Mouse (Mus musculus): ENCODE results near the gene Chst8.

Chst8 gene

DNA sequence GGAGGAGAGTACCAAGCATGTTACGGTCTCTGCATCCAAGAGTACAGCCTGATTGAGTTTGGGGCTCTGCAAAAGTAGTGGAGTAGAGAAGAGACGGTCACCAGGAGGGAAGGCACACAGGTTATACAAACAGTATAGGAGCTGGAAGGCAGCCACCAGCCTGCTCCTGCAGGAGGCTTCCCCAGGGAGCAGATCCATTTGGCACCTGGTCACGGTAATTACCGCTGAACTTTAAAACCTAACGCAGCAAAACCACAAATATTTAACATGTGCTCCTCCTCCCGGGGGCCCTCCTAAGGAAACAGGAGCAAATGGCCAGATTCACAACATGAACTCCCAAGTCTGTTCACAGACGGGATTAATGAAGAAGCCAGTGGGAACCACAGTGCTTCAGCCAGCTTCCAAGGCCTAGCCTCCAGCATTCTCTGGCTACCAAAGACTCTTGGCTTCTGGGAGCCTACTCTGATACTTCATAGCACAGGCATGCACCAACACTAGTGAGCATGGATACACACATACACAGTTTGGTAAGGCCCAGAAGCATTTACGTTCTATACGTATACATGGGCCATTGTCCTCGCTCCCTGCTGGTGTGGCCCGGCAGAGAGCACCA, 97.6 kb downstream of the Chst8 start:
- no peak for DNase-seq (ENCODE audit: low read depth, low spot score)

DNA sequence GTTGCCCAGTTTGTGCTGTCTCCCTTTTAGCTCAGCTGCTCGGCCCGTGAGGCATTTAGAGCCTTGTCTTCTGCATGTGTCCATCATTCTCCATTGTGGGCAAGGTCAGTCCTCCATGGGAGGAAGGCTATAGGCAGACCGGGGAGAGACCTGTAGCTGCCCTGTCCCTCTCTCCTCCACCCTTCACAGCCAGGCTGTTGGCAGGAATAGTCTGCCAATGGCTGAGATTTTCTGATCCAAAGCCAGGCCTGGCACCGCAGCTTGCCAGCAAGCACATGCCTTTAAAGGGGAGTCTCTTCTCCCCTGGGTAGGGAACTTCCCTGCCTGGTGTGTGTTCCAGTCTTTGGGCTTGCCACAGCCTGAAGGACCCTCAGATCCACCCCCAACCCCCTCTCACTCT, 103.4 kb downstream of the Chst8 start:
- DNase-seq (ENCODE audit: low read depth, low spot score) = peak; percentile 14

DNA sequence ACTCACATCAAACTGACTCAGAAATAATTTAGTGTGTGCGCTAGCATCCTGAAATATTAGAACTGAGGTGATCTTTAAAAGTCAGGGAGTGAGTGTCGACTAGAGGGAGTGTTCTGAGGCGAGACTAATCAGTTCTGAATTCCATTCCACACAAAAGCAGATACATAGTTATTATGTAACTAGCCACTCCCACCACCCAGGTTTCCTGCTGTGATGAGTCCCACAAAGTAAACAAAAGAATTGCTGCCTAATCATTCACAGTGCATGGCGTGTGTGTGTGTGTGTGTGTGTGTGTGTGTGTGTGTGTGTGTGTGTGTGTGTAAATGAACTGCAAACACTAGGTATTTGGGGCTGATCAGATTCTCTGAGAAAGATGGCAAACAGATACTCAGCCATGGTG, 108.1 kb downstream of the Chst8 start:
- no peak for DNase-seq (ENCODE audit: low read depth, low spot score)

DNA sequence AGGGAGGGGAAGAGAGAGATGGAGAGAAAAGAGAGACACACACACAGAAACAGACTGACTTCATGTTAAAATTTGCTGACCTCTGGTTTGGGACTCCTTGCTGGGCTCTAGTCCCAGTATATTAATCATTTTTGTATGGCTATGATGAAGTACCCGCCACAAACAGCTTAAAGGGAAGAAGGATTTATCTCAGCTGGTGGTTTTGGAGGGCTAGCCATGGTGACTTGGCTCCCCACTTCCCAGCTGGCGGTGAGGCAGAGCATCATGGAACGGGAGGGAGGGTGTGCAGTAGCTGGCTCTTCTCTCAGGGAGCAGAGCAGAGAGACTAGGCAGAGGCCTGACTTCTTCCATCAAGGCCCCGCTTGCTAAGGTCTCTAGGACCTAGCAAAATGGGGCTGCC, 109.1 kb downstream of the Chst8 start:
- no peak for DNase-seq (ENCODE audit: low read depth, low spot score)

DNA sequence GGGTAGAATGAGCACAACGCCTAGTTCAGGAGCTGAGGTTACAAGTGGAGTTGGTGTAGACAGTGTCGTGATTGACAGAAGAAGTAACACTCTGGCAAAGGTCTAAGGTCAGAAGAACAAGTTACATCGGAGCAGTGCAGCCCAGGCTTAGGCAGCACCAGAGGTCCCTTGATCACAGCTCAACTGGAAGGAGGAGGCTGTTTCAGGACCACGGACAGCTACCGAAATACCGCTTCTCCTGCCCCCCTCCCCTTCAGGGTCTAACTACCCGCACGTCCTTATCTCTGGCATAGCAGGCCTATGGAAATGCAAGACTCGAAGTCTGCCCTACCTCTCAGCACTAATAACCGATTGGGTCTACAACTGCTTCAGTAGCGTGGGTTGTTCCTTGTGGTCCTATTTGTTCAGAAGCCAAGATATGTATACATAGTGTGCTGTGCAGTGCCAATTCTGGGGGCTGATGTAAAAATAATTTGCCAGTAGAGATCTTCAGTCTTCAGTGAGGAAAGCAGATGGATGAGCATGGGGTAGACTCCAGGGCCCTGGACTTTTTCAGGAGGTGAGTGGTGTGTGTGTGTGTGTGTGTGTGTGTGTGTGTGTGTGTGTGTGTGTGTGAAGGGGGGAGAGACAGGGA, 109.7 kb downstream of the Chst8 start:
- DNase-seq (ENCODE audit: low read depth, low spot score) = no peak

DNA sequence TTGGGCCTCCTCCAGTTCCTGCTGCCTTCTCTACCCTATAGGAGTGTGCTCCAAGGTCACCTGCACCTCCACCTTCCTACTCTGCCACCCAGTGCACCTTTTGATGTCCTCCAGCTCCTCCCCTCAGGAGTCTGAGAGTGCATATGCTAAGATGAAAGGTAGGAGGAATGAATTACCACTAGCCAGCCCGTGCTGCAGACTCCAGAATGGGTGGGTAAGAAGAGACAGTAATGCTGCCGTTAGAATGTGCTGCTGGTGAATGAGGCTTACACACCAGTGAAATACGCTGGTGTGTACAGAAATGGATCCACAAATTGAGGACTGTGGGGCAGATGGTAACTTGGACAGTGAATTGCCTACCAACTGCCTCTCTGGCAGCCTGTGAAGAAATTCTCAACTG, 112.6 kb downstream of the Chst8 start:
- no peak for DNase-seq (ENCODE audit: low read depth, low spot score)

DNA sequence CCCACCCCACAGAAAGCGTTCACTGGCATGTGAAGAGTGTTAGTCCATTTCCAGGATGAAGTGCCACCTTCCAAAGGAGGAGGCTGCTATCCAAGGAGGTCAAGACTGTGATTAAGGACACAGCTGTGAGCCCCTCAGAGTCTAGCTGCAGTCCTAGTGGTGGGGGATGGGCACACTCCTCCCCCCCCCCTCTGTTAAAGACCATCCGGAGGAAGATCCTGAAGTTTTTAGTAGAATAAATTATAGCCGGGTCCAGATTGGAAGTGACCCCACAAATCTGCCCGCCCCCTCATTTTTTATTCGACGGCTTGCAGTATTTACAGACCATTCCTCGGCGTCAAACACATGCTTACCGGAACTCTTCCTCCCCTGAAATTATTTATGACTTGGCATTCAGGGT, 114.3 kb downstream of the Chst8 start:
- DNase-seq (ENCODE audit: low read depth, low spot score) = no peak

DNA sequence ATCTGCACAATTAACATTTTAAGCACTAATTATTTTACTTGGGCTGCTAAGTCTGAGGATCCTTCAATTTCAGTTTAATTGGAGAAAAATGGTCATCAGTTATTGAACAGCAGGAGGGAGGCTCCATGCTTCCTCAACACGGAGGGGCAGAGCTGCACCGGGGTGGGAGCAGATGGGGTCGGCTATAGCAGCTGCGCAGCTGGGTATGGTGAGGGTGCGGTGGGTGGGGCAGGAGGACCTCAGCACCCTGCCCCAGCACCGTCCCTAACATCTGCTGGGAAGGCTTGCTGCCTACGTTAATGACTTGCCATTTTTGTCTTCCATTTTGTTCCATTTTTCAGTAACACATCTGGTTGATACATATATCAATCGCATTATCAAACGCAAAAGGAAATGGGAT, 116.4 kb downstream of the Chst8 start:
- no peak for DNase-seq (ENCODE audit: low read depth, low spot score)

DNA sequence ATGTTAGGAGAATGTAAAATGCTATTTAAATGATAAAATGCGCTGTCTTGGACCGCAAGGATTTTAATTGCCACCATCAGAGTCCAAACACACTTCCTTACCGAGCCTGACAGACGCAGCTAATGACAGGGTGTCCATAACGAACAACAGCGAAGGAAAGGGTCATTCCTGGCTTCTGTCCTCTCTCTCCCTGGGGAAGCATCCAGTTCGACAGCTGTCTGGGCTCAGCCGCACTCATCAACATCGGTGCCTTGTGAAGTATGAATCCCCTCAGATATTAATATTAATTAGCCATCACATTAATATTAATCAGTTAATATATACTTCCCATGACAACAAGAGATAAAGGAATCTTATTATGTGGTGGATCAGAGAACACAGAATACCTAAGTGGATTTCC, 117.6 kb downstream of the Chst8 start:
- no peak for DNase-seq (ENCODE audit: low read depth, low spot score)

DNA sequence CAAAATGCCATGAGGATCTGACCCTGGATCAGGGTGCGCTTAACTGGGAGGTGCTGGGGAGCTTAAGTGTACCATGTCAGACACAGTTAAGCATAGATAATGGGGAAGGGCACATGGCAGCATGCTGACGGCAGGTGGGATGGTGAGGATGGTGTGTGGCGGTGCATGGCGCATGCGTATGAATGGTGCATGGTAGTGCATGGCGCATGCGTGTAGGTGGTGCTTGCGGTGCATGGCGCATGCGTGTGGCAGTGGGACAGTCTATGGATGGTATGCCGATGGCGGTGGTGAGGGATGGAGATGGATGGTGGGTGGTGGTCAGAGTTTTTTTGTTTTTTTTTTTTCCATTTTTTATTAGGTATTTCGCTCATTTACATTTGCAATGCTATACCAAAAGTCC, 118.6 kb downstream of the Chst8 start:
- no peak for DNase-seq (ENCODE audit: low read depth, low spot score)

DNA sequence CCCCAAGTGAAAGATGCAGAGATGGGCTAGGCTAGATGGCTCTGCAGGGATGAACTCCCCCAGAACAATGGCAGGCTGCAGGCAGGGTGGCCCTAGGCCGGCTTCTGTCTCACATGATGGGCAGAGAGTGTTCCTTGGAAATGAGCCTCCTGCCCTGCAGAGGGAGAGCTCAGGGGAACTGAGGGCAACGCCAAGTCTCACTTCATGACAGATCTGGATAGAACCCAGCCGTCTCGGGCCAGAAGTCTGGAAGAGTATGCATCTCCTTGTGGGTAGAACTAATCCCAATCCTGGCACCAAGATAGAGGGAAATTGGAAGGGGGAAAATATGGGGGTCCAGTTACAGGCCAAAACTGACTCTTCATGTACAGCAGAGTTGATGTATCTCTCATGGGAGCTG, 119.4 kb downstream of the Chst8 start:
- no peak for DNase-seq (ENCODE audit: low read depth, low spot score)

DNA sequence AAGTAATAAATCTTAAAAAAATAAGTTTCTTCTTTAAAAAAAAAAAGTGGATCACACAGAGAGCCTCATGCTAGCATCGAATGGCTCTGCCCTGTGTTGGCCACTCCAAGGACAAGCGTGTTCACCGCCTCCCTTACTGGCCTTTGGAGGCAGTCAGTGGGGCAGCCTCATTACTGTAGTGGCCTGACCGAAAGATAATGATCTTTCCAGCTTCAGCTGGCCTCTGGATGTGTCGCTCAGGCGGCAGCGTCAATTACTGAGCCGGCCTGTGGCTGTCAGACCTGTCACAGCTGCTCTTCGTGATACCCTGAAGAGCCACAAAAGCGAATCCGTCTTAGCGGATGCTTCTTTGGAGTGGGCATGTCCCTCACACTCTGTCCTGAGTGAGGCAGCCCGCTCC, 122.4 kb downstream of the Chst8 start:
- DNase-seq (ENCODE audit: low read depth, low spot score) = no peak

DNA sequence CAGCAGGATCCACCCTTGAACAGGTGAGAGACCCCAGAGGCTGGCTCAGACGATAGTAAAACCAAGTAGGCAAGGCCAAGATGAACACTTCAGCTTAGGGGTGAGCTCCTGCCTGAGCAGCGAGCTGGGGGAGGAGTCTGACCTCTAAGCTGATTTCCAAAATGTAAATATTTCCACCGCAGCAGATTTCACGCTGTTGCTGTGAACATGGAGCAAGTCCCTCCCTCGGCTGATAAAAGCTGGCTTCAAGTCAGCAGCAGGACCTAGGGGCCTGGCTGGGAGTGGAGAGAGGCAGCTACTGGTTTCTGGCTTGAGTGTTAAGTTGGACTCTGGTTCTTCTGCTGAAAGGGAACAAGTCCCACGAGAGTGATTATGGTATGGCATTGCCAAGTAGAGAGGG, 123.5 kb downstream of the Chst8 start:
- DNase-seq (ENCODE audit: low read depth, low spot score) = no peak

DNA sequence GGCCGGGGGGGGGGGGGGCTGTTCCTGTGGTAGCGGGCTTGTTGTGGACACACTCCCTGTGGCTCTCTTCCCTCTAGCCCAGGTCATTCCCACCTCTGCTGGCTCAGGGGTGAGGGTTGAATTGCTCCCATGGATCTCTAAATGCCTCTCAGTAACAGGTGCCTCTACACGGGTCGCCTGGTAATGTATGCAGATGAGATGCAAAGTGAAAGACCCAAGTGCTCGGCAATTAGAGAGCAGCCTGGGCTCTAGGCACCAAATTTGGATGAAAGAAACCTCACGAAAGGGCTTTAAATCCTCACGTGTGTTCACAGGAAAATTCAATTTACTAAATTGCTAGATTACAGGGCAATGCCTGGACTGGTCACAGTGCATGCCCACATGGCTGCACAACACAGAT, 126.7 kb downstream of the Chst8 start:
- DNase-seq (ENCODE audit: low read depth, low spot score) = no peak

DNA sequence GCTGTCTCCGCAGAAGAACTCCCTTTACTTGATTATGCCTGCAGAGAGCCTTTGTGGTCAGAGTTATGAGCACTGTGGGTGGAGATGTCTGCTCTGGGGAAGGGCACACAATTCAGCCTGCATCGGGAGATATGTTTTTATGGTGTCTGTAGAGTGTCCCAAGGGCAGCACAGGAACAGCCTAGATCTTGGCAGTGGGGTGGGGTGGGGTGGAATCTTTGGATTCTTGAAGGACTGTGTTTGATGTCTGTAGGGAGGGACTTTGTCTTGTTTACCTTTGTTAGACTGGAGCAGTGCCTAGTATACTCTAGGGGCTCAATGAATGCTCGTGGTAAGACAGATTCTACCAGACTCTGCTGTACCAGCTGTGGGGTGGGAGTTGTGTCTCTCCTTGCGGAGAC, 127.3 kb downstream of the Chst8 start:
- DNase-seq (ENCODE audit: low read depth, low spot score) = no peak

DNA sequence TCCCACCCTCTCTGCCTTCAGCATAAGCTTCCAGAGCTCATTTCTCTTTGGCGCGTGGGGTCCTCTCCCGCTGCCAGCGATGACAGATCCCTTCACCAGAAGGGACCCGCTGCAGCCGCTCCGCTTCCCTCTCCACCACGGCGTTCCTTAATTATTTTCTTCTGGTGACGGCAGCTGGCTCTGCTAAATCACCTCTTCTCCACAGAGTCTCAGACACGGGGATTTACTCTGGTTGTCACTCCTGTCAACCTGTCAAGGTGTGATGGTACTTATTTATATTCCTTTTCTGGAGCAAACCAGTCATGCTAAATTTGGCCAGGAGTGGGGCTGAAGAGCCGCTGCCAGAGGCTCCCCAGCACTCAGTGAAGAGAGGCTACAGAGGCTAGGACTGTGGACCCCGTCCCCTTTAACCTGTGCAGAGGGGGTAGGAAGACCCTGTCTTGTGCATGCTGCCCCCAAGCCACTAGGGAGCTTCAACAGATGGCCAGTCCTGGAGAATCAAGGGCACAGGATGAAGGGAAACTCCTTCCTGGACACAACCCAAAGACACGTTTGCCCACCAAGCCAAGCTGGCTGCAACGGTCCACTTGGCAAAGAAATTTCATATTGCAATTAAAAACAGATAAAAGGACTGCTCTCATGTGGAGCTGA, 131.6 kb downstream of the Chst8 start:
- DNase-seq (ENCODE audit: low read depth, low spot score) = no peak

DNA sequence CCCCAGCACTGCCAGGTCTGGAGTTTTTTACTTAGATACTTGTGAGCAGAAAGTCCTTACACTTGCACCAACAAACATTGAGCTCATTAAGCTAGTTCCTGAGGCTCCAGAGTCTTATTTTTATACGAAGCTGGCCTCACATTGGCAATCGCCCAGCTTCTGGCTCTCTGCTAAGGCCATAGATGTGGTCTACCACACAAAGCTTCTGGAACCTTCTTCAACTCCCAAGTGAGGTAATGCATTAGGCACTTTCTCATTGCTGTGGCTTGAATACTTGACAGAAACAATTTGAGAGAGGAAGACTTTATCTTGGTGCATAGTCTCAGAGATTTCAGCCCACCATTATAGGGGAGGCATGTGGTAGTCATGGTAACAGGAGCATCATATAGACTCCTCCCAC, 132.6 kb downstream of the Chst8 start:
- no peak for DNase-seq (ENCODE audit: low read depth, low spot score)

DNA sequence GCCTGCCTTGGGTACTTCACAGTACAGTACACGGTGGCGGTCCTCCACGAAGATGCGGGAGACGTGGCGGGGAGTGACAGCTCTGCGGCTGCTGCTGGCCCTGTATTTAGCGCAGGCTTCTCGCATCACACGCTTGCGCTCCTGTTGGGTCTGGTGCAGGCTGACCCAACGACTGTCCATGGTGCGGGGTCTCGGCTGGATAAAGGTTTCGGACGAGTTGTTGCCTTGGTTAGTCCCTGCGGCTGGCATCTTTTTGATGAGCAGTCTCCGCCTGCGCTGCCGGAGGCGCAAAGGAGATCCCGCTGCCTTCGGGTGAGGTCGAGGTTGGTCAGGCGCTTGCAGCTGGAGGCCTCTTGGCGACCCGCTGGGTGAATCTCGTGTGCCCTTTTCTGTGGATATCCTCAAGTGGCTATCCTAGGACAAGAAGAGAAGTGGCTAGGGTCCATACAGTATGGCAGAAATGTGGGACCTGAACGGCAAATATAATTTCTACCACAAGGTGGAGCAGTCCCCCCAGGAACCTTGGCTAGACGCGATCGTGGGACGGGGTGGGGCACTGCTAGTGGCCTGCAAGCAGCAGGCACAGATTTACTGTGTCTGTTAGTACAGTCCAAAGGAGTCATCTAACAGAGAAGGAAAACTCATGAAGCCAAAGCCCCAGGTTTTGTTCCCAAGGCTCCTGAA, 136.5 kb downstream of the Chst8 start:
- DNase-seq (ENCODE audit: low read depth, low spot score) = peak; percentile 50

DNA sequence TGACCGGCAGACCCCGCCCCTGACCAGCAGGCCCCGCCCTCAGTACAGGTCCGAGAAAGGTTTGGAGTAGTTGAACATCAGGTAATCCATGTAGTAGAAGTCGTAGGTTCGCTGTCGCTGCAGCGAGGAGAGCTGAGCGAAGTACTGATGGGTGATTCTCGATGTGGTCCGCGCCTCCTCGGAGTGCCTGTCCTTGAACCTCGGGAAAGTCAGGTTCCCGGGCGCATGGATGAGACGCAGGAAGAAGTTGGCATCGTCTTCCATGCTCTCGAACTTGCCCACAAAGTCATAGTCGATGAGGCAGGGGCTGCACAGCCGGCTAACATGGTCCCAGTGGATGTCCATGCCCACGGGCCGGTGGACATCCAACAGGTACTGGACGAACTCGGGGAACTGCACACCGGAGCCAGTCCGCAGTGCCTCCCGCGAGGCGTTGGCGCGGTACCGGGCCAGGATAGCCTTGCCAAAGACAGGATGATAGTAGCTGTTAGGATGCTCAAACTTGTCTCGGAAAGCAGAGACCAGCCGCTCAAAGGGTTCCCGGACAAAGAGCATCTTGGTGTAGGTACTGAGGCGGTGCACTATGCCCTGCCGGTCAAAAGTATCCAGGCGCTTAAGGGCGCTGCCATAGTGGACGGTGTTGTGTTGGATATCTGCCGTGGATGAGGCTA, 137.3 kb downstream of the Chst8 start:
- no peak for DNase-seq (ENCODE audit: low read depth, low spot score)

DNA sequence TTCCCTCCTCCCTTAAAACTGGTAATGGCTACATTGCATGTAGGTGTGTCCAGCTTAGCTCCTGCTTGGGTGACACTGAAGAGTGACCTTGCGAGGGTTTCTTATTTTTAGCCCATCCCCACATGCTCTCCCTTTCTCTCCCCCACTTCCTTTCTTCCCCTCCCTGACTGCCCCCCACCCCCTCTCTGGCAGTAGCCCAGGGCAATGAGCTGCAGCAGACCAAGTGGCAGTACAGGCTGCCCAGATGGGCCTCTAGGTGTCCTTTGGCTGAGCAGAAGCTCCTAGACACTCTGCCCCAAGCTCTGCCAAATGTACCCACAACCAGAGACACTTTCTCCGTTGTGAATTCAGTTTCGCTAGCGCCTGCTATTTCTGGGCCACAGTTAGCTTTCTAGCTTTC, 139.6 kb downstream of the Chst8 start:
- no peak for DNase-seq (ENCODE audit: low read depth, low spot score)

DNA sequence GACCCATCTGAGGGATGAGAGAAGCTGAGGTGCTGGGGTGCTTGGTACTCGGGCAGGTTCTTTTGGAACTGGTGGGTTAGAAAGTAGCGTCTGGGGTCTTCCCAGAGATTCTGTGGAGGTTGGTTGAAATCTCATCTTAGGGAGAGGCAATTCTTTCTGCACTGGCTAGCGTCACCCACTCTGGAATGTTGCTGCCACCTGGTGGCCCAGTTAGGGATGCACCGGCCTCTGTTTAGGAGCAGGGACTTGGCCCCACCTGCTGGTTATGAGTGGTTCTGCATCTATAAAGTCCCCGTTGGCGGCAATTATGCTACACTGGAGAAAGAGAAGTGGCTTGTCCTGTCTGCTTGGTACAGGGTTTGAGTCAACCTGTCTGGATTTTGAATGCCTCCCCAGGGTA, 140.6 kb downstream of the Chst8 start:
- DNase-seq (ENCODE audit: low read depth, low spot score) = peak; percentile 78

DNA sequence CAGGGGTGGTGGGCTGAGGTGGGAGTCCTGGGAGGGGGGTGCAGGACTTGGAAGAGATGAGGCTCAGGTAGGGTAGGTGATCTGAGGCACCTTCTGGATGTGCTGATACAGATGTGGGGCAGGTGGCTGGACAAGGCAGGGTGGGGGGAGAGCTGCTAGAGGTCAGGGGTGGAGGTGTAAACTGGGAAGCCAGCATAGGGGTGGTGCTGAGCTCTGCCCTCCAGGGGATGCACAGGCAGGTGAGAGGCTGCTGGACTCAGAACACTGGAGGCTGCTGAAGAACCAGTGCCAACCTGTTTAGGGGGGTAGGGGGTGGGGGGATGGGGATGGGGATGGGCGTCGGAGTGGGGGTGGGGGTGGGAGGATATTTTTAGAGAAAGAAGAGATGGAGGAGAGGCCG, 141.7 kb downstream of the Chst8 start:
- no peak for DNase-seq (ENCODE audit: low read depth, low spot score)
